Comparison of ENCODE assay signal across 13 mouse cellular contexts in genomic region chr3:59113973-59114517, GRCm38 (mm10). TPM values are rescaled to one million over a fixed set of nuclear protein-coding genes. Genes with fewer than 3 reads are reported as not detected.
DNase-seq lines count a peak whose midpoint lies in the region; ATAC-seq lines count a peak whose summit lies in the region.
"Had no signal": no experiment of that assay in that cellular context is flagged by ENCODE, and none has a peak within 500 bp of the region (broad histone marks: within the 10 kb centered on the region; RNA-seq: fewer than 3 reads in every experiment).

No protein-coding gene starts in this region.

- 12% methylated on average over 8 of the region's 8 CpGs for WGBS in liver, embryonic 12.5 days (ENCODE audit: insufficient replicate concordance)
- WGBS in forebrain, embryonic 12.5 days: 92% methylated on average over 8 of the region's 8 CpGs

- intact Hi-C loops in left cerebral cortex, postnatal 4 days (cut with DNase I): no loop called here

- no peaks in the 10 kb centered on the region for H3K27me3 ChIP-seq in liver, embryonic 12.5 days (replicated peaks)
- no peaks in the 10 kb centered on the region for H3K27me3 ChIP-seq in forebrain, embryonic 12.5 days

- no peaks in the 10 kb centered on the region for H3K9me3 ChIP-seq in liver, embryonic 12.5 days (replicated peaks)
- H3K9me3 ChIP-seq in forebrain, embryonic 12.5 days: no peaks in the 10 kb centered on the region

- H3K9ac ChIP-seq in liver, embryonic 12.5 days: no peak overlapping the region
- no peak overlapping the region for H3K9ac ChIP-seq in forebrain, embryonic 12.5 days

- ATAC-seq in liver, embryonic 12.5 days: peak; percentile 82
- no peak for ATAC-seq in forebrain, embryonic 12.5 days (ENCODE audit: low FRiP score)
- ATAC-seq: intestine, postnatal 0 days had no signal

- peak; percentile 29 for DNase-seq in adrenal gland, postnatal 10 days
- DNase-seq in adrenal gland, postnatal 25 days: no peak
- DNase-seq in 3T3-L1 (ENCODE audit: low read depth, low spot score): peak; percentile 45
- DNase-seq in heart, adult 8-10 months (ENCODE audit: low spot score): peak; percentile 25
- no peak for DNase-seq in cerebellum, postnatal 4 days (ENCODE audit: low spot score in 2 of 2)
- no peak for DNase-seq in left cerebral cortex, postnatal 4 days
- DNase-seq: cerebellum, adult 9-11 months; gastrocnemius, postnatal 25 days; layer of hippocampus, adult 9-11 months had no signal

- H3K27ac ChIP-seq in liver, embryonic 12.5 days: peak overlapping the region; percentile 60
- H3K27ac ChIP-seq in forebrain, embryonic 12.5 days: no peak overlapping the region

- no peaks in the 10 kb centered on the region for H3K36me3 ChIP-seq in liver, embryonic 12.5 days
- no peaks in the 10 kb centered on the region for H3K36me3 ChIP-seq in forebrain, embryonic 12.5 days (replicated peaks)

- H3K4me2 ChIP-seq in liver, embryonic 12.5 days: peak overlapping the region; percentile 20; the same call in 1 of the 2 replicates
- no peak overlapping the region for H3K4me2 ChIP-seq in forebrain, embryonic 12.5 days

- peaks cover 31% of the 10 kb centered on the region for H3K4me1 ChIP-seq in liver, embryonic 12.5 days
- H3K4me1 ChIP-seq in forebrain, embryonic 12.5 days: no peaks in the 10 kb centered on the region

- no peak overlapping the region for H3K4me3 ChIP-seq in liver, embryonic 12.5 days
- H3K4me3 ChIP-seq in forebrain, embryonic 12.5 days (replicated peaks): no peak overlapping the region

RNA-seq across cellular contexts. Expression of gene Gpr171, which starts 12.4 kb away (rescaled TPM):
- total RNA-seq in adrenal gland, postnatal 10 days (2021): under 1 TPM; 0.76 to 0.87 TPM
- 0.18 TPM in 1 of 2 replicates, not detected in the other for total RNA-seq in adrenal gland, postnatal 25 days (2021)
- under 1 TPM in 2 of 4 experiments, not detected in 2; 0.13 to 0.23 TPM for total RNA-seq in heart, adult 8-10 months (2022)
- polyA plus RNA-seq in liver, embryonic 12.5 days (2016; fragmentation: Nextera tagmentation; extraction: Ambion mirVana): 2.2 and 2.3 TPM in 2 replicates
- not detected for total RNA-seq in left cerebral cortex, postnatal 4 days (2021)
- polyA plus RNA-seq in forebrain, embryonic 12.5 days (2016; fragmentation: Nextera tagmentation; extraction: Ambion mirVana): 1.9 and 2.1 TPM in 2 replicates
- total RNA-seq: gastrocnemius, postnatal 25 days had no signal
- polyA plus RNA-seq: C2C12 had no signal

RNA-seq across cellular contexts. Expression of gene P2ry14, which starts 39.4 kb away (rescaled TPM):
- total RNA-seq in adrenal gland, postnatal 10 days (2021): 10 to 100 TPM; 10.7 to 11.4 TPM
- 6.8 and 15.7 TPM in 2 replicates for total RNA-seq in adrenal gland, postnatal 25 days (2021)
- total RNA-seq in heart, adult 8-10 months (2022): 1 to 10 TPM; 2.0 to 4.6 (median 2.9) TPM
- polyA plus RNA-seq in liver, embryonic 12.5 days (2016; fragmentation: Nextera tagmentation; extraction: Ambion mirVana): 1.7 and 2.4 TPM in 2 replicates
- 1 to 10 TPM in 1 of 2 experiments, under 1 TPM in 1; 0.70 to 1.0 TPM for total RNA-seq in left cerebral cortex, postnatal 4 days (2021)
- polyA plus RNA-seq in forebrain, embryonic 12.5 days (2016; fragmentation: Nextera tagmentation; extraction: Ambion mirVana): 2.8 and 3.4 TPM in 2 replicates
- polyA plus RNA-seq: C2C12 had no signal

Comparison
In these comparisons a context has a peak if more than half of its experiments do, and no peak if none do; other contexts are left out.
1. DNase-seq: peak in adrenal gland, postnatal 10 days (single experiment), 3T3-L1 (single experiment) and heart, adult 8-10 months (single experiment); none in adrenal gland, postnatal 25 days (single experiment), cerebellum, postnatal 4 days (0 of 2) and left cerebral cortex, postnatal 4 days (single experiment).